Mouse (Mus musculus): ENCODE data around the gene Scimp.
A peak's percentile ranks its signal among the peaks of the same experiment; 100 is the strongest.

Gene Scimp

DNA sequence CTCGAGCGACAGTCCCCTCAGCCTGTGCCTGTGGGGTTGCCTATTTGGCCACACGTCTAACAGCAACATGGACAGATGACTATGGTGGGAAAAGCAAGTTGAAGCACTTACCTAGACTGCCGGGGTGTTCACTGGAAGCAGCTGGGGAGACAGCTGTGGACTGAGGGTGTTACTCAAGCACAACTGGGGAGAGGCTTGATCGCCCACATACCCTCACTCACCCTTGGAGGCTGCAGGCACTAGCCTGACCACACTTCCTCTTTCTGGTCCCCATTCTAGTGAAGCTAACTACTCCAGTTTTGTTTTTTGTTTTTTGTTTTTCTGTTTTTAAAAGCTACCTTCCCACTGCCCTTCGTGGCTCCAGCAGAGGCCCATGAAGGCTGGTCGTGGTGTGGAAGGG lies at the start of gene Scimp:
Gene Scimp, minus strand, starts transcription at position 222 of the 400 bp plus-strand sequence.
- DNase-seq, result peak; percentile 52

DNA sequence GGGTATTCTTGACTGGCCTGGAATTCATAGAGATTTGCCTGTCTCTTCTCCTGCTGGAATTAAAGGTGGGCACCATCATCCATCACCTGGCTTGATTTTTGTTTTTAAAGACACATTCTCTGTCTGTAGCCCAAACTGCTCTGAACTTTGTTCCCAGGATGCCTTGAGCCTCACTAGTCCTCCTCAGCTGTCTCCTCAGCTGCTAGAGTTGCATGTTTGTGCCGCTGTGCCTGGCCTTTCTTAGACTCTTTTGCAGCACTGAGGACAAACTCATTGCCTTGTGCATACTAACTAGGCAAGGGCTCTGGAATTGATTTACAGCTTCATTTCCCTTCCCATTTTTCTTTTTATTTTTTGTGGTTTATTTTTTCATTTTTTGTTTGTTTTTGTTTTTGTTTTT lies 48.0 kb upstream of the Scimp start:
- DNase-seq, result no peak

DNA sequence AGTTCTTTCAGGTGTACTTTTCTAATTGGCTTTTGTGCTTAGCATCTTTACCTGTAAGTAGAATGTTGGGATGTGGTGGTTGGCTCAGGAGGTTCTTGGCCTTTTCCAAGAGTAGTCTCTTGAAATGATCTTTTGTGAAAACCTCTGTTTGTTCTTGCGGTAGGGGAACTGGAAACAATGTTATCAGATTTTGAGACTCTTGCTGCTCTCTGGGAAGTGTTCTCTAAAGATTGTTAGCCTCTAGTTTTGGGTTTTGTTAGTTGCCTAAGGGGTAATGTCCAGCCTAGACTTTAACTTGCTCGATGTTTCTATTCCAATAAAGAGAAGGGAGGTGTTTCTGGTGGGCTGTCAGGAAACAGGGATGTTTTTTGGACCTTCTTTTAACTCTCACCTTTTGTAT lies 33.6 kb upstream of the Scimp start:
- no peak for DNase-seq

DNA sequence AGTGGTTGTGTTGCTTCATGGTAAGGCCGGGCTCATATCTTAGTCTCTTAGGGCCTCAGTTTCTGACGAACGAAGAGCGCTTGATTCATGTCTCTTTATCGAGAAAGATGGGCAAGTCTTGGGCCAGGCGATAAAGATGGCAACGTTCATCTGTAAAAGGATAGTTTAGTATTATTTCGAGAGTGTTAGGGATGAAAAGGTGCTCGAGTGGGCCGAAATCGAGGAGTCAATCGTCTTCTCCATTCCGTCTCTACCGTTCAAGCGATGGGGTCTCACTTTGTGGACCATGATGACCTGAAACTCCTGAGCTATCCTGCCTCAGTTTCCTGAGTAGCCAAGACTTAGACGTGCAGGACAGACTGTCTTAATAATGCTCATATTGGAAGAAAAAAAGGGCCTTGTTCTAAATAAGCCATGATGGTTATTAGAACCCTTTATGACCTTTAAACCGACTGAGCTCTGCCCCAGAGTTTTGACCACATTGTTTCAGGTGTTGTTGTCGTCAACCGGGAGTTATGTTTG lies 33.1 kb upstream of the Scimp start:
- DNase-seq, result no peak

DNA sequence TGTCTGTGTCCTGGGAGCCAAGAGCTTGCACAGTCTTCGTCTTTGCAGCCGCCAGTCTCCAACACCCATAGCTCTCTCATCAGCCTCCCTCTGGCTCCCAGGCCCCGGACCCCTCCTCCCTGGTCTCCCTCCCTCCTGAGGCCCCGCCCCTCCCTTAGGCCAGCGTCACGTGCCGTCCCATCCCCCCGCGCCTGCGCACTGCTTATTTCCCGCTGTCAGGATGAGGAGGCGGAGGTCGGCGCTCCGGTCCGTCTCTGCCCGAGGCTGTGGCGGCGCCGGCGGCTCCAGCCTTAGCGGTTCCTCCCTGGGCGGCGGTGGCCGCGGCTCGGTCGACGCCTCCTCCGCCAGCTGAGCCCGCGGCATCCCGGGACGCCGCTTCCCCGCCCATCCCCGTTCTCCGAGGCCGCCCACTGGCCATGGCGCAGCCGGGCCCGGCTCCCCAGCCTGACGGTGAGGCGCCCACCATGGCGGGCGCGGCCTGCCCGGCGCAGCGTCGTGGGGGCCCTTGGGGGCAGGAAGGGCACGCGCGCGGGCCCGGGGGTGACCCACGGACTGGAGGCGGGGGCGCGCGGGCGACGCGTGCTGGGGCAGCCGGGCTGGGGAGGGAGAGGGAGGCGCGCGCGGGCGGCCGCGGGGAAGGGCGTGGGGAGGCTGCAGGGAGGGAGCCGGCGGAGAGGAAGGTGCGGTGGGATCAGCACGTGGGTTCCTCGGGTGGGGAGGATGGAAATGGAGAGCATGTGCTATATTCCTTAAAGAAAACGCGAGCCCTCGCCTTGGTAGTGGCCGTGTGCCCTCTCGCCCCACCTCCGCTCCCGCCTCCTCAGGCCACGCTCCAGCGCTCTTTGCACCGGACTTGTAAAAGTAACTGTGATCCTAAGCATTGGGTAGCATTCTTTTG lies 32.4 kb upstream of the Scimp start, which contains the start of gene Rabep1:
Gene Rabep1, plus strand, starts transcription at position 220 of the 898 bp plus-strand sequence.
- peak; percentile 95 for DNase-seq

DNA sequence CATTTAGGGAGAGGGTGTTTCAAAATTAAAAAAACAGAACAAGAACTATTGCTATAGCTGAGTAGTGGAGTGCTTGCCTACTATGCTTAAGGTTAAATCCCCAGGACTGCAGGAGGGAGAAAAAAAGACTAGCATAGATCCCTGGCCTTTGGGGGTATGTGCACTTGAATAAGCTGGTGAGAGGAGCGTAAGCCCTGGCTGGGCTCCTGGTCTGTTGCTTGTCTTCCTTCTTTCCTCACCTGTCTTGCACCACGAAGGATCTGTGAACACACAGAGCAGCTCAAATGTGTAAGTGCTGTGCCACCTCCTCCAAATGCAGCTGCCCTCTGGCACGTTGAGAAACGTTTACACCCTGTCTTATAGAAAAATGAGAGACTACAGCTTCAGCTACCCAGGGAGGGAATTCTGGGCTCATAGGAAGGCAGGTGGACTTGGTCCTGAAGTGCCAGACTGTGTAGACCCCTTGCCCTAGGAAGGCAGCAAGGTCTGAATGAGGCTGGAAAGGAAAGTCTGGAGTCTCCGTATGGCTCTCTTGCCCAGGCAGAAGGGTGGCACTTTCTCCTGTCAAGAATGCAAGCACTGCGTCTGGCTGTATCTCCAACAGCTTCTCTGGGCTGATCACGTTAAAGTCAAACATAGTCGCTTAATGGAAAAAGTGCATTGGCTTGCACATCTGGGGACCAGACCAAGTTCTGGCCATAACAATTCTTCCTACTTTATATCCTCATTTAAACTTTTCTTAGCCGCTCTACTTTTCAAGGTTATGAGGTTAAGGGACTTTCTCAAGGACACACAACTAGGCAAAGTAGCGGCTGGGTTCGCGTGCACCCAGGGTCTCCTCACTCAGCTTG lies 31.5 kb upstream of the Scimp start:
- no peak for DNase-seq

DNA sequence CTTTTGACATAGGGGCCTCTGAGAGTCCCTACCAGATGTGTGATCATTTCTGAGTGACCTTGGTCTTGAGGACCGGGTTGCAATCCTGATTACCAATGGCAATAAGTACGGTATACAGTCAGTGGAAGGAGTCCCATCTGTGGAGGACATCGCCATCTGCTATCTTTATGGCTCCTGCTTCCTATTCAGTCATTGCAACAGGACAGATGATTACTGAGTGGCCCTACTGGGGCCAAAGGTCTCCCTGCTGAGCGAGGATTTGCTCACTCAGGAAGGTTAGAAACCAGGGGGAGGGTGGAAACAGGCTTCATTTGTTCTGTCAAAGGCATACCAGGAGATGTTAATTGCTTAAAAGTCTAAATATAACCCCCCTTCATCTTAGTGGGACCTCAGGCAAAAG lies 30.6 kb upstream of the Scimp start:
- DNase-seq, result no peak

DNA sequence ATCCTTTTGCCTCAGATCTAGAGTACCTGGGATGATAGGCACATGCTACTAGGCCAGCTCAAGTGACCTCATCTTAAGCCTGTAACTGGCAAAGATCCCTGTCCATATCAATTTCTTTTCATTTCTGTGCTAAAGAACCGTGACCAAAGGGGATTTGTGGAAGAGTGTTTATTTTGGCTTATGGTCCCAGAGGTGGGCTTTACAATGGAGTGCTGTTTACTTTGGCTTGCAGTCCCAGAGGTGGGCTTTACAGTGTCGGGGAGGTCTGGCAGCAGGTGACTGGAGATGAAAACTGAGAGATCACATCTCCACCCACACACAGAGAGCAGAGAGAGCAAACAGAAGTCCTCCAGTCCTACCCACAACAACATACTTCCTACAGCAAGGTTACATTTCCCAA lies 26.2 kb upstream of the Scimp start:
- no peak for DNase-seq

DNA sequence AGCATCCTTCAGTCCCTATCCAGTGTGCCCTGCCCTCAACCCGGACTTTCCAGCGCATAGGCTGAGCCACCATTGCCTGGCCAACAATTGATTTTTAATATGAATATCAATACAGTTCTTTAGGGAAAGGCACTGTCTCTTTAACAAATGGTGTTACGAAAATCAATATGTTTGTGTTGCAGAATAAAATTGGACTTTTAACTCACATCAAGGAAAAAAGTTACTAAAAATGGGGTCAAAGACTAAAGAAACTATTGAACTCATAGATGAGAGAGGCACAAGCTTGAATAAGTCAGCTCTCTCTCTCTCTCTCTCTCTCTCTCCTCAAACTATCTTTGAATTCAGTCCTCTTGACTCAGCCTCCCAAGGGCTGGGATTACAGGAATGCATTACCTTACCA lies 24.6 kb upstream of the Scimp start:
- DNase-seq, result no peak

DNA sequence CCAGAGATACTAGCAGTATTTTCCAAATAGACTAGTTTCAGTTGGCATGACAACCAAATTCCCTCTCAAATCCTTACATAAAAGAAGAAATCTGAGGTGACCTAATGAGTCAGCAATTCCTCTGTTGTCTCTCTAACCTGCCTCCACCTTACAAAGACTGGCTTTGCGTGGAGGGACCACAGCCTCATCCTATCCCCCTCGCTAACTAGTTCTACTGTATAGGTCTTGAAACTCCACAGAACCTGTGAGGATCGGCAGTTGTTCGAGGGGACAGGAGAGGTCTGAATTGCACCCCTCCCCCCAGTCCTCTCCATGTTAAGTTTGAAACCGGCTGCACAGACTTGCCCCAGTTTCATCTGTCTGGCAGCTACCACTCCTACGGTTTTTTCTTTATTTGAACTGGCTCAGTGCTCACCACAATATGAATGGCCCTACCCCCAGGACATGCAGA lies 23.0 kb upstream of the Scimp start:
- DNase-seq, result no peak

DNA sequence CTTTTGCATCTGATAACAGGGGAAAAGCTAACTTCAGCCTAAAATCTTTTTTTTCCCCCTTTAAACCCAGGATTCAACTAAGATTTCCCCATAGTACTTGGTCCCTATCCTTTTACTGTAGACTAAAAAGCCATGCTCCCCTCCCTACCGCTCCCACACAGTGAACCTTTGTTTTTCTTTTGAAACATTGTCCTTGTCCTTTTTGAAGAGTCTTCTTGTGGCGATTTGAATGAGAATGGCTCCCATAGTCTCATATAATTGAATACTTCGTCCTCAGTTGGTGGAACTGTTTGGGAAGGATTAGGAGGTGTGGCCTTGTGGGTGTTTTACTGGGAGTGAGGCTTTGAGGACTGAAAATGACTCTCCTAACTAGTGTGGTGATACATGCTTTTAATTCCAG lies 21.4 kb upstream of the Scimp start:
- DNase-seq, result no peak

DNA sequence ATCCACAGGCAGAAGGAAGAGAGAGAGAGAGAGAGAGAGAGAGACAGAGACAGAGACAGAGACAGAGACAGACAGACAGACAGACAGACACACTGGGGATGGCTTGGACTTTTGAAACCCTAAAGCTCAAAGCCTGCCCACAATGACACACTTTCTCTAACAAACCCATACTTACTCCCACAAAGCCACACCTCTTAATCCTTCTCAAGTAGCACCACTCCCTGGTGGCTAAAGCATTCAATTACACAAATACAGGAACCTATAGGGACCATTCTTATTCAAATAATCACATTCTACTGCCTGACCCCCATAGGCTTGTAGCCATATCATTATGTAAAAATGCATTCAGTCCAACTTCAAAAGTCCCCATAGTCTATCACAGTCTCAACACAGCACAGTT lies 21.0 kb upstream of the Scimp start:
- DNase-seq, result no peak

DNA sequence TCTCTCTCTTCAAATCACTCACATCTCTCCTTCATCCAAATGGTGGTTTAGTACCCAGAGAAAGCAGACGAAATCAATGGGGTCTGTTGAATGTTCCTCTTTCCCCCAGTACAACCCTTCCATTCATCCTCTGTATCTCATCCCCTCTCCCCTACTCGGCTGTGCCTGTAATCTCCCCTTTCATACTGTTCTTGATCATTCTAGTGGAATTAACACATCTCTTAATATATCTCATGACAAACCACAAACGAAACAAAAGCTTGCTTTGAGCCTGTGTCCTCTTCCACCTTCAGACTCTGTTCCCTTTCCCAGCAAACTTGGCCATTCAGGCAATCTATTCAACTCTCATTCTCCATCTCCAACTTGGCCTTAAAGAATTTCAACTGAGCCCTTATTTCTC lies 18.8 kb upstream of the Scimp start:
- DNase-seq, result no peak

DNA sequence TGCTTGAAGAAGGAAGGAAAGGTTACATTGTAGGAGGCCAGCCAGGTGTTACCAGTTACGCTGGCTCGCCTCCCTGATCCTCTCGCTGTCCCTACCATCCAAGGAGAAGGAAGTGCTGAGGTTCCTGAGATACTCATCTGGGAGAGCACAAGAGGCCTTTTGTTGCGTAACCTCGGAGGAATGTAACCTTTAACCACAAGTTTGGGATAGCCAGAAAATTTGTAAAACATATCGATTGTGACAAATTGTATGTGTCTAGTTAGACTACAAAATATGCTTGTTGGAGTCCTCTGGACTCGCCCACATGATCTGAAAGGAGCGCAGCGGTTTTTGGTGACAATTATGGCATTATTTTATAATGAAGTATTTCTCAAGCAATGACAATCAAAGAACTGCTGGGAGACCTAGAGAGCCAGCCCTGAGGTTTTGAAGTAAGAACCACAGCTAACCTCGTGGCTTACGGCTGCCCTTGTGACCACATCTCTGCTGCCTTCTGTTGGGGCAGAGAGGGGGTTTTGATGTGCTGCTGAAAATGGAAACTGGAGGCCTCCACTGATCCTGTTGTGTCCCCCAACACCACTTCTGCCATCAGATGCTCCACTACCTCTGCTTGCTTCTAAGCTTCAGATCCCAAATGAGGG lies 16.7 kb upstream of the Scimp start:
- DNase-seq, result no peak

DNA sequence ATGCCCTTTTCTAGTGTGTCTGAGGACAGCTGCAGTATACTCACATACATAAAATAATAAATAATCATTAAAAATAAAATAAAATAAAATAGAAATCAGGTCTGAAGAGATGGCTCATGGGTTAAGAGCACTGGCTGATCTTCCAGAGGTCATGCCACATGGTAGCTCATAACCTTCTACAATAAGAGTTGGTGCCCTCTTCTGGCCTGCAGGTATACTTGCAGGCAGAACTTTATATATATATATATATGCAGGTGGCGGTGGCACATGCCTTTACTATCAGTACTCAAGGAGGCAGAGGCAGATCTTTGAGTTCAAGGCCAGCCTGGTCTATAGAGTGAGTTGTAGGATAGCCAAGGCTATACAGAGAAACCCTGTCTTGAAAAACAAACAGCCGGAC lies 13.8 kb upstream of the Scimp start:
- DNase-seq, result no peak

DNA sequence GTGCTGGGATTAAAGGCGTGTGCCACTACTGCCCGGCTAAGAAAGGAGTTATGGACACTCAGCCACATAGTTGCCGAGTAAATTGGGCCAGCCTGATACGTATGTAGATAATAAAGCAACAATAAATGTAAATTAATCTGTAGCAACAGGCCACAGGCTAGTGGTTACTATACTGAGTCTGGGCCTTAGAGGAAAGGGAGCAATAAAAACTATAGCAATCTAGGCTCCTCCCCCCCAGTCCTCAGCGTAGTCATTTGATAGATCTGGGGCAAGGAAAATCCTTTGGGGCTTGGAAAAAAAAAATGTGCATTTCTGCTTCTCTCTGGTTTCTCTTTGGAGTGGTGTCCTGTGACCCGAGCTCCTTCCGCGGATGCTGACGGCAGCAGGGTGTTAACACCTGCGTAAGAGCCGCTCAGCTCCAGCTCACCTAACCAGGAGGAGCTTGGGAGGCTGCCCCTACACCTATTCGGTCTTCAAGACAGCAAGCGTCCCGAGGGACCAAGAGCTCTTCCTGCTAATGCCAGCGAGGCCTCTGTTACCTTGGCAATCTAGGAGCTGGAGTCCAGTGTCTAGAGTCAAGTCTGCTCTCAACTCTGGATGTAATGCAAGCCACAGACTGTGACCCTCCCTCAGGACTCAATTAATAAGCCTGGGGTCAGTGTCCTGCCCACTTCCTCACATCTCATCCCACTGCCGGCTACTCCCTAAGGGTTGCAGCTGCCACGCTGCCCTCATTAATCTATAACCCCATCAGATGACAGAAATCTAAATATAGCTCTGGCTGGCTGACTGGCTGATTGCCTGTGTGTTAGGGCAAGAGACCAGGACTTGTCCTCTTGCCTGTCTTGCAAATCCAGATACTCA lies 9.6 kb upstream of the Scimp start:
- peak; percentile 57 for DNase-seq

DNA sequence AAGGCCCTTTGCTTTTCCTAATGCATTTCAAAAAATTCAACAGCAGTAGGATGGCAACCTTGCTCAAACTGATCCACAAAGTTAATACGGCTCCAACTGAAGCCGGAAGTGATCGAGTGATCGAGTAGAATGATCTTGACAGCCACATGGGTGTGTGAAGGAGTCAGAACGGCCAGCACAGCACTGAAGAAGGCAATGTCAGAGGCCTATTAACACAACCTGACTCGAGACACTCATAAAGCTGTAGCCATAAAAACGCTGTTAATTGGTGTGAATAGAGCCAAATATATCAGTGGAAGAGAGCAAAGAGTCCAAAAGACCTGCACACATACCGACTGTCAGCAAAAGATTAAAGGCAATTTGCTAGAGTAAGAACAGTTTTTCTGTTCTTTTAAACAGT lies 7.7 kb upstream of the Scimp start:
- DNase-seq, result no peak

DNA sequence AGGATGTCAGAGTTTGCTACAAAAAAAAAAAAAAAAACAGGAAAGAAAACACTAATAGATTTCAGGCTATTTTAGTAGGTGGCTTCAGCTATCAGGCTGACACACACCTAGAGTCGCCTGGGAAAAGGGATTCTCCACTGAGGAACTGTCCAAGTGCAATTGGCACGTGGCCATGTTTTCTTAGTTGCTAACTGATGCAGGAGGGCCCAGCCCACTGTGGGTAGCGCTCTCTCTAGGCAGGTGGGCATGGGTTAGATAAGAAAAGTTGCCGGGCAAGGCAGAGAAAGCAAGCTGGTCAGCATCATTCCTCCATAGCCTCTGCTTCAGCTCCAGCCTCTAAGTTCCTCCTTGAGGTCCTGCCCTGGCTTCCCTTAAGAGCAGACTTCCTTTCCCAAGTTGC lies 4.4 kb upstream of the Scimp start:
- no peak for DNase-seq

DNA sequence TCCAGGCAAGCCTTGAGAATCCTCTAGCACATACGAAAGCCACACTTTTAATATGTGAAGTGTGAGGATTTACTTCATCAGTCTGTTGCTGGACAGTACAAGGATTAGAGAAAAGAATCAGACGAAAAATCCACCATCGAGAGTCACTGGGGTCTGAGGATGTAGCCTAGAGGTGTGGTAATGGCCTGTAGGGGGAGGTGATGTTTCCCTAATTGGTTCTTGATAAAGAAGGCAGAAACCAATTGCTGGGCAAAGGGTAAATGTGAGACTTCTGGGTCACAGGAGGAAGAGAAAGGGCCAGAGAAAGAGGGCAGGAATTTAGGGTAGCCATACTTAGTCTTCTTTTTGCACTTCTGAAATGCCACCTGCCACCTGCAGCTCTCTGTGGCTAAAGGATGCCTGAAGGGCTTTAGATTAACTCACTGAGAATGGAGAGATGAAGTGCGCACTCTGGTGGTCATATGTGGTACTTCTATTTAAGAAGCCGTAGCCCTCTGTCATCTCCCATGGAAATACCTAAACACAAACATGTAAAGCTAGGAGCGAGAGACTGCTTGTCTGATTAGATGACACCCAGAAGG lies 3.2 kb upstream of the Scimp start:
- DNase-seq, result peak; percentile 85

DNA sequence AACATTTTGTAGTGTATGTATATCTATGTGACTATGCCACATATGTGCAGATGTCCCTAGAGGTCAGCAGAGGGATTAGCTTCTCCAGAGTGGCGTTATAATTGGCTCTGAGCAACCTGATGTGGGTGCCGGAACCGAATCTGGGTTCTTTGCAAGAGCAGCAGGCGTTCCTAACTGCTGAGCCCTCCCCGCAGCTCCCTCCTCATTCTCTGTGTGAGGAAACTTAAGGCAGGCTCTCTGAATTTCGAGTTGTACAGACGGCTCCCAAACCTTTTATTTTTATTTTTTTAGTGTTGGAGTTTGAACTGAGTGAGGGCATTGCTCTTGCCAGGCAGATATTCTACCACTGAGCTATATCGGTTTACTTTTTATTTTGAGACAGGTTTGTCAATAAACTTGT lies 2.7 kb upstream of the Scimp start:
- no peak for DNase-seq

DNA sequence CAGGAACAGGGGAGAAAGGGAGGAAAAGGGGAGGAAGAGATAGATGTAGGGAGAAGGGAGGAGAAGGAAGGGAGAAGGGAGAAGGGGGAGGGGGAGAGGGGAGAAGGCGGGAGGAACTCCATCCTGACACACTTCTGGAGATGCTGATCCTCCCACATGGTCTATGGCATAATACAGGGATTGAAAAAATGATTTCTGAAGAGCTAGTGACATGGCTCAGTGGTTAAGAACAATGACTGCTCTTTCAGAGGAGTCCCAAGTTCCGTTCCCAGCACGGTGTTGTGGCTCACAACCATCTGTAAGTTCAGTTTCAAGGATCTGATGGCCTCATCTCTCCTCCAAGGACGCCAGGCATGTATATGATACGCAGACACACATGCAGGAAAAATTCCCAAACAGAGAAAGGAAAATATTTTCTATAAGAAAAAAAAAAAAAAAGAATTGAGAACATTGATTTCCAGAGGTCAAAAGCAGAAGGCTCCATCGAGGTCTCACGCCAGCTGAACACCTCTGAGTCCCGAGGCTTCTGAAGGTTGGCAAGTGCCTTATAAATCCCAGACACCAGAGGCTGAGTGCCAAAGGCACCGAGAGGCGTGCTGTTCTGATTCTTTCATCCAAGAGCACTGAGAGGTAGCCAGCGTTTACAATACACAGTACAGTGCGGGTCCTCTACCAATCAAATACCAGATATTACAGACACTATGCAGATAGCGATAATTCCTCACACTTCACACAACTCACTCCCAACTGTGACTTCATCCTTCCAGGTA lies 730 bp downstream of the Scimp start:
- no peak for DNase-seq
